Mouse (Mus musculus): ENCODE data around the gene 2810021J22Rik. TPM values are rescaled to one million over a fixed set of nuclear protein-coding genes. Genes with fewer than 3 reads are reported as not detected.
"Not testable (repeated sequence)": the region's sequence is repeated elsewhere in the genome, so short reads cannot be mapped to it uniquely, and the experiment has no call there.

Gene 2810021J22Rik
- total RNA-seq (2021), result 1 to 10 TPM in 1 of 2 experiments, under 1 TPM in 1; 0.74 to 1.2 TPM
- long read RNA-seq, experiment 1, partial matches to known transcripts, result 0 of 2 reads
- long read RNA-seq, experiment 1, other reads (novel, unspliced or antisense), result 1 of 2 reads
- long read RNA-seq, experiment 2, partial matches to known transcripts, result 0 of 2 reads
- long read RNA-seq, experiment 2, other reads (novel, unspliced or antisense), result 1 of 2 reads

GRCm38 (mm10) chr11:58867039-58867953 lies at the start of gene 2810021J22Rik:
Gene 2810021J22Rik, plus strand, starts transcription at chr11:58867216.
- intact Hi-C loops (cut with DNase I), result no loop called here
- DNase-seq, result peak; percentile 53 to 54

DNA sequence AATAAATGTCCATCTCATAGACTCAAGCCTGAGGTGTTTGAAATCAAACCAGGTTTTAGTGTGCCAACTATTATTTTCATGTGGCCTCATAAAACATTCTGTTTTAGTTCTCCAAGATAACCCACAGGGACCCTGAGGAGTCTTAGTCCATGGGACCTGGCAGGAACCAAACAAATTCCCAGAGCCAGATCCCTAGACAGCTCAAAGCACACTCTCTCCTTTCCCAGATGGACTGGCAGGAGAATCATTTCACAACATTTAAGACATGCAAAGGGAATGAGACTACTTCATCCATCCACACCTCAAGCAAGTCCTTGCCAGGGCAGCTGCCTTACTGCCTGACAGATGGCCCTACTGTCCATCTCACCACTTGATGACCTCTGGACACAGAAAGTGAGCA lies 38.1 kb upstream of the 2810021J22Rik start, which contains the start of gene Olfr312:
Olfr312 (plus strand) TSS at position 301 of the 400 bp plus-strand sequence.
- DNase-seq; intact Hi-C loops (cut with DNase I): not testable (repeated sequence)

- intact Hi-C loops (cut with DNase I), result no loop called here
- DNase-seq, result no peak
Measured at GRCm38 (mm10) chr11:58829764-58830163, 37.3 kb upstream of the 2810021J22Rik start.

- DNase-seq; intact Hi-C loops (cut with DNase I): not testable (repeated sequence)
Measured at GRCm38 (mm10) chr11:58832541-58832940, 34.5 kb upstream of the 2810021J22Rik start.

GRCm38 (mm10) chr11:58838951-58839350 lies 28.1 kb upstream of the 2810021J22Rik start, which contains the start of gene Olfr311:
Gene Olfr311, plus strand, starts transcription at chr11:58839251.
- intact Hi-C loops (cut with DNase I); DNase-seq: not testable (repeated sequence)

GRCm38 (mm10) chr11:58846919-58847461 lies 20.0 kb upstream of the 2810021J22Rik start, which contains the start of gene Gm12258:
Gene Gm12258, plus strand, starts transcription at chr11:58847158.
- intact Hi-C loops (cut with DNase I), result no loop called here
- DNase-seq, result peak; percentile 62 to 78

DNA sequence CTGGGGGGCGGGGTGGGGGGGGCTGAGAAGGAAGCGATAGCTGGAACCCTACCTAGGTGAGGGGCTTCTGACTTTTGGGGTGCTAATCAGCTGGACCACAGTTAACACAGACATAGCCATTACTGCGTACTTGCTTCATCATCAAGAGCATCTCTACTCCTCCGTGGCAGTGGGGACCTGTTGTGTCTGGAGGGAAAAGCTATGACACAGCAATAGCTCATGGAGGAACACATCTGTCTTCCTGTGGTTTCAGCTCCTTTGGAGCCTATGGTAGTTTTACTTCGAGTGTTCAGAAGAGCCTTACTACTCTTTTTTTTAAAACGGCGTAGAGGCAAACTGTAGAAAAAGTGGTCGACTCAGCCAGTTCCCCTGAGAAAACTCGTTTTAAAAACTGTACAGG lies 19.4 kb upstream of the 2810021J22Rik start:
- intact Hi-C loops (cut with DNase I), result no loop called here

GRCm38 (mm10) chr11:58849731-58850130 lies 17.3 kb upstream of the 2810021J22Rik start:
- intact Hi-C loops (cut with DNase I), result no loop called here
- DNase-seq, result no peak

More for the DNA sequence above, 19.4 kb upstream of the 2810021J22Rik start:
- no peak for DNase-seq

DNA sequence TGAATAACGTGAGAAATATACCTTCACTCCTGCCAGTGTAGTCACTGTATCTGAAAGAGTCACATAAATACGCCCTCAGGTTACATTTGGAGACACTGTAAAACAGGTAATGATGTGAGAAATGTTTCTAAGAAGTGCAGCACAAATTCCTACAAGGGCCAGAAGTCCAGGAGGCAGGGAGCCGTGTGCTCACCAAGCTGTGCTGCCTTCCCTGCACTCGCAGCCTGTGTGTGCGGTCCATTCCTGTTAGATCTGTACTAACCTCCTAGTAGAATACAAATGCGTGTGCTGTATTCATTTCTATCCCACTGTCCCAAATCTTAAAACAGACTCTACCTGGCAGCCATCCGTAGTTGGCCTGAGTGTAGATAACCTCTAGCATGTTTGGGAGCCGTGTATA lies 6.3 kb upstream of the 2810021J22Rik start:
- DNase-seq, result no peak
- intact Hi-C loops (cut with DNase I), result no loop called here

DNA sequence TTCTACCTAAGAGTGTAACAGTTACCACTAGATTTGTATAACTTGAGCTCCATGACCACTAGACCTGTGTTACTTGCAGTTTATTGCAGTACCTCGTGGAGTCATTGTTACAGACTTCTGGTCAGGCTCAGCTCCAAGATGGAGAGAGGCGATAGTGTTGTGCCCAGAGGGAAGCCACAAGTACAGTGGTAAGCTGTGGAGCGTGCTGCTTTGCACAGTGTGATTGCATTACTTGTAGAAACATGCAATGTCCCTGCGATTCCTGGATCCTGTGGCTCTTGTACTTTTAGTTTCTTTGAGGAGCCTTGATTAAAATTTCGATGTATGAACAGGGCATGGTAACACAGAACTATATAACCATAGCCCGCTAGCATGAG lies 926 bp downstream of the 2810021J22Rik start:
- intact Hi-C loops (cut with DNase I), result no loop called here
- no peak for DNase-seq

- no peak for DNase-seq
- intact Hi-C loops (cut with DNase I), result no loop called here
Measured at GRCm38 (mm10) chr11:58870961-58871360, 3.9 kb downstream of the 2810021J22Rik start.

DNA sequence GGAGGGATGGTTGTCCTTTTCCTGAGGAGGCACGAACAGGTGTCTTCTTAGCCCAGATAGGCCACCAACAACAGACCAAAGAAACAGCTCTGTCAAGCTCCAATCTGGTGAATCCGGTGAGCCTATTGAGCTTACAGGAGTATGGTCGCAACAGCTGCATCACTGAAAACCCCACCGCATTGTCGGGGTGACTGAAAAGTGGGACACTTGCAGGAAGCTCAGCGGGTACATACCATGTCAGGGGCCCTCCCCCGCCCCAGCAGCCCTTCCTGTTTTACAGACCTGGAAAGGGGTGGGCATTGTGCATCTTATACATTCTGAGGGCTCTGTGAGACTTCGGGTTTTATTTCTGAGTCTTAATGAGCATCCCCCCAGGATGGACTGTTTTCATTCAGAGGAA lies 16.7 kb downstream of the 2810021J22Rik start:
- no peak for DNase-seq

DNA sequence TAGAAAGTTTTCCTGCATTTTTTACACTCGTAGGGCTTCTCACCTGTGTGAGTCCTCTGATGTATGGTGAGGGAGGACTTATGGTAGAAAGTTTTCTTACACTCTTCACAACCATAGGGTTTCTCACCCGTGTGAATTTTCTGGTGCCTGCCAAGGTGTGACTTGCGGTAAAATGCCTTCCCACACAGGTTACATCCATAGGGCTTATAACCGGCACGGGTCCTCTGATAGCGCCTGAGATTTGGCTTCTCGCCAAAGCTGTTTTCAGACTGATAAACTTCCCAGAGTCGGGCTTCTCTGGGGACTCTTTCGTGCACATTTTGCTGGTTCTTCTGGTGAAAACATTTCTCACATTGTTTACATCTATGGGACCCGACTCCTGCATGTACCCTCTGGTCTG lies 23.5 kb downstream of the 2810021J22Rik start:
- no peak for DNase-seq
- intact Hi-C loops (cut with DNase I), result no loop called here

More for the DNA sequence above, 16.7 kb downstream of the 2810021J22Rik start:
- intact Hi-C loops (cut with DNase I), result no loop called here

- intact Hi-C loops (cut with DNase I), result no loop called here
- DNase-seq, result no peak
Measured at GRCm38 (mm10) chr11:58894456-58894855, 27.4 kb downstream of the 2810021J22Rik start.

- DNase-seq, result no peak
- intact Hi-C loops (cut with DNase I), result no loop called here
Measured at GRCm38 (mm10) chr11:58897485-58897884, 30.5 kb downstream of the 2810021J22Rik start.

DNA sequence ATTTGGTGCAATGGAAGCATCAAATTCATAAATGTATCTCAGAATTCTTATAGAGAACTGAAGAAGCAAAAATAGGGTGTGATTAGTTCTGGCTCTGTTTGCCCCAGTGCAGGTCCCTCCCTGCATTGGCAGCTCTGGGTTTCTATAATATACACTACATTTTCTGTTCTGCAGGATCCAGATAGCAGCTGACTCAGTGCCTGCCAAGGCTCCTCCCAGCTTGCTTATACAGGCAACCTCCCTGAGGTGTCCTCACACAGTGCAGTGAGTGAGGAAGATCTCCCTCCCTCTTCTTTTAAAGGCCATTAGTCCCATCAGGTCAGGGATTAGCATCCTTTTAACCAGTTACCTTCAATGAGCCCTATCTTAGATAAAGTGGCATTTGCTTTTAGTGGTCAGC lies 34.1 kb downstream of the 2810021J22Rik start:
- intact Hi-C loops (cut with DNase I), result no loop called here

GRCm38 (mm10) chr11:58903511-58904409 lies 36.7 kb downstream of the 2810021J22Rik start, which contains the start of gene Zfp39:
Gene Zfp39, minus strand, starts transcription at chr11:58904225.
- peak; percentile 95 to 99 for DNase-seq
- intact Hi-C loops (cut with DNase I), result no loop called here

More for the DNA sequence above, 34.1 kb downstream of the 2810021J22Rik start:
- no peak for DNase-seq

GRCm38 (mm10) chr11:58904410-58904718 lies 37.3 kb downstream of the 2810021J22Rik start:
- intact Hi-C loops (cut with DNase I), result no loop called here
- DNase-seq, result no peak

DNA sequence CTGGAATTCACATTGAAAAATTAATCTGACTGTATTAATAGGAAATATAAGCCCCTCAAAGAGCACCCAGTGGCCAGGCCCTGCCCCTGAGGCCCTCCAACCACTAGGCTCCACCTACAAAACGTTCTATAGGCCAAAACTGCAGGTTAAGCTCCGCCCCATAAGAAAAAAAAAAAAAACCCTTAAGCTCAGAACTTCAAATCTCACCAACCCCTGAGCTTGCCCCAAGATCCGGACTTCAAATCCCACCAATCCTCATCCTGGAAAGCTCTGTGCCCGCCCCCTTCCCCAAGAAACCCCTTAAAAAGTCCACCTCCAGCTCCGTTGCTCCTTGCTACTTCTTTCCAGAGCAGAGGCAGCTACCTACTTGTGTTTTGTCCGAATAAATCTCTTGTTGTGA lies 37.8 kb downstream of the 2810021J22Rik start:
- DNase-seq, result no peak
- intact Hi-C loops (cut with DNase I), result no loop called here

DNA sequence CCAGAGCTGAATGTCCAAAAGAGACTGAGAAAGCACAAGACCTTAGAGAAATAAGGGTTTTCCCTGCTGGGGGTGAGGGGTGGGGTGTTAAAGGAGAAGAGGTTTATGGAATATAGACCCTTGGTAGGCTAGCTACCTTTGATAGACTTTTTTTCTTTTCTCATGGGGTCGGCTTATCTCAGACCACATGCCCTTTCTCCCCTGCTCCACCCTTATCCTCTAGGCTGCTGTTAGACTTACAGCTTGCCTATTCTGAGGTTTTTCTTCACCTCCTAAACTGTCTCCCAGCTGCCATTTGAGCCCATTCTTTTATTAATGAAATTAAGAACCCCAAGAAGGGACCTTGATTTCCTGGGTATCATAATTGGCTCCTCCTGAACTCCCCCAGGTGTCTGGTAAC lies 46.8 kb downstream of the 2810021J22Rik start:
- DNase-seq, result no peak
- intact Hi-C loops (cut with DNase I), result no loop called here

Measured in gastrocnemius, postnatal 36 days (tissue).